Mouse (Mus musculus): ENCODE results near the gene B230217C12Rik.

- TF ChIP-seq CTCF (IDR thresholded peaks at IDR 0.05; ENCODE audit: borderline replicate concordance, extremely low read depth, insufficient read depth, insufficient read length) = no peak
- TF ChIP-seq POLR2A (IDR thresholded peaks at IDR 0.05; ENCODE audit: borderline replicate concordance, extremely low read depth, insufficient read depth, insufficient read length, poor library complexity, severe bottlenecking) = no peak
These were observed 43.1 kb upstream of the B230217C12Rik start for GRCm38 (mm10) chr11:97797369-97798082.
